Mouse (Mus musculus): ENCODE results near the gene Thap8. TPM values are rescaled to one million over a fixed set of nuclear protein-coding genes. Genes with fewer than 3 reads are reported as not detected.

Thap8 gene
- polyA plus RNA-seq, 1 experiment from 2014 or later = 0.57 TPM

DNA sequence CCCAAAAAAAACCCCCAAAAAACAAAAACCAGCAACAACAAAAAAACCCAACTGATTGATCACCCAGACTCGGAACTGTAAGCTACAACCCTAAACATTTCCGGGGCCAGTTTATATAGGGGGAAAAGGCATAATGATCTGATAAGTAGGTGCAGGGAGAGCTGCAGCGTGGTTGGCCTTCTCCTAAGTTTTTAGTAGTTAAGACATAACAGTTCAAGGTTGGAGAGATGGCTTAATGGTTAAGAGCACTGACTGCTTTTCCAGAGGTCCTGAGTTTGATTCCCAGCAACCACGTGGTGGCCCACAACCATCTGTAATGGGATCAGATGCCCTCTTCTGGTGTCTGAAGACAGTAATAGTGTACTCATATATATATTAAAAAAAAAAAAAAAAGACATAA, 1.6 kb downstream of the Thap8 start:
- Histone ChIP-seq H3K9me3 (ENCODE audit: low read length) (no peaks in the 10 kb centered on the region), H3K27ac (ENCODE audit: low read length) (0 out of 2 replicates have a peak overlapping the region, but pooled peaks have one; percentile 99), H3K4me1 (ENCODE audit: insufficient read depth, low read length) (peaks cover 12% of the 10 kb centered on the region), H3K9ac (replicated peaks; ENCODE audit: low read length) (no peak overlapping the region), H3K4me3 (ENCODE audit: low read length) (peak overlapping the region; percentile 74; the same call in 1 of the 2 replicates), H3K4me2 (replicated peaks; ENCODE audit: low read depth, low read length) (peak overlapping the region; percentile 93; the same call in 1 of the 2 replicates), H3K27me3 (ENCODE audit: insufficient read depth, low read length) (no peaks in the 10 kb centered on the region), H3K36me3 (ENCODE audit: insufficient read depth, low read length) (no peaks in the 10 kb centered on the region)
- ATAC-seq (ENCODE audit: low FRiP score, low TSS enrichment) = no peak
- WGBS = 72% methylated on average over 4 of the region's 4 CpGs

DNA sequence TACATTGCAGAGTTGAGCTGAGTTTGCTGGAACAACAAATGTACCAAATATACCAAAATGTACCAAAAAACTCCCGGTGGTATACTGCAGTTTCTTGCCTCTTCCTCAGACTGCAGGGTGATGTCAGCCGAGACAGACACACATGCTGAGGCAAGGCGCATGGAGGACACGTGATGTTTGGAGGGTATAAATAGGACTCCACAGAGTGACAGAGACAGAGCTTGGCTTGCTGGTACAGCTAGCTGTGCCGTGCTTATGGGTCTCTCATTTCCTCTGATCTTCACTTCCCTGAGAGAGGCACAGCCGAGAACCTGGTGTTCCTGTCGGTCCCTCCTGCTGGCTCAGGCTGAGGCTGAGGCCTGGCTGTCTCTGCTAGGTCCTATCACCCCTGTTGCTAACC, 2.8 kb downstream of the Thap8 start:
- Histone ChIP-seq H3K4me2 (replicated peaks; ENCODE audit: low read depth, low read length) (no peak overlapping the region), H3K4me3 (ENCODE audit: low read length) (no peak overlapping the region), H3K27me3 (ENCODE audit: insufficient read depth, low read length) (no peaks in the 10 kb centered on the region), H3K4me1 (ENCODE audit: insufficient read depth, low read length) (peaks cover 12% of the 10 kb centered on the region), H3K9ac (replicated peaks; ENCODE audit: low read length) (no peak overlapping the region), H3K36me3 (ENCODE audit: insufficient read depth, low read length) (no peaks in the 10 kb centered on the region), H3K27ac (ENCODE audit: low read length) (no peak overlapping the region), H3K9me3 (ENCODE audit: low read length) (no peaks in the 10 kb centered on the region)
- 83% methylated on average over 7 of the region's 7 CpGs for WGBS
- ATAC-seq (ENCODE audit: low FRiP score, low TSS enrichment) = no peak

DNA sequence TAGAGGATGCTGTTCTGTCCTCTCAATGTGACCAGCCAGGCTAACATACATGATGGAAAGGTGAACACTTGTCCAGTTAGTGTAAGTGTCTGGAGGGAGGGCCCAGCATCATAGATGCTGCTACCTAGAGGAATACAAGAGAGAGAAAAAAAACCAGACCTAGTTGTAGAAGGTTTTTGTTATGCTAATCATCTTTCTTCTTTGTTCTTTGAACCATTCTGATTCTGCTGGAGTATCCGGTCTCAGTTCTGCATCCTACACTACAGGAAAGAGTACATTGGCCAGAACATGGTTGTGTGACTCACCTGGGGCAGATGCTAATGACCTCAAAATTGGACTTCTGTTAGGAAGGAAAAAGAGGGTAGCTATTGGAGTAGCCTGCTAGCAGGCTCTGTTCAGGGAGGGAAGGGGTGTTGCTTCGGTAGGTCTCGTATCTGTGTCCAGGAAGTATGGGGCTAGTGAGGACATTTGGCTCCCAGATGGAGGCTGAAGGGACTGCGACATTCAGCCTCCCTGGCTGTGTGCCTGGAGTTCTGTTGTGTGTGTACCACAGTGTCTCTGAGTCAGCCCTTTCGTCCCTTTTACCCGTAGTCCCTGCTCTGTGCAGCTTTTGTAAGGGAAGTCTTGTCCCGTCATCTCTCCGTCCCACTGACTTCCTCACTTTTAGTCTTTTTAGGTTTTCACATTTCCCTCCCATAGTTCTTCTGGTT, 7.0 kb downstream of the Thap8 start:
- H3K27me3 ChIP-seq (ENCODE audit: insufficient read depth, low read length) = no peaks in the 10 kb centered on the region
- ATAC-seq (ENCODE audit: low FRiP score, low TSS enrichment) = no peak
- H3K4me3 ChIP-seq (ENCODE audit: low read length) = no peak overlapping the region
- no peaks in the 10 kb centered on the region for H3K36me3 ChIP-seq (ENCODE audit: insufficient read depth, low read length)
- no peak overlapping the region for H3K27ac ChIP-seq (ENCODE audit: low read length)
- H3K9me3 ChIP-seq (ENCODE audit: low read length) = no peaks in the 10 kb centered on the region
- no peak overlapping the region for H3K9ac ChIP-seq (replicated peaks; ENCODE audit: low read length)
- 61% methylated on average over 8 of the region's 8 CpGs for WGBS
- no peak overlapping the region for H3K4me2 ChIP-seq (replicated peaks; ENCODE audit: low read depth, low read length)
- peaks cover 7% of the 10 kb centered on the region for H3K4me1 ChIP-seq (ENCODE audit: insufficient read depth, low read length)

DNA sequence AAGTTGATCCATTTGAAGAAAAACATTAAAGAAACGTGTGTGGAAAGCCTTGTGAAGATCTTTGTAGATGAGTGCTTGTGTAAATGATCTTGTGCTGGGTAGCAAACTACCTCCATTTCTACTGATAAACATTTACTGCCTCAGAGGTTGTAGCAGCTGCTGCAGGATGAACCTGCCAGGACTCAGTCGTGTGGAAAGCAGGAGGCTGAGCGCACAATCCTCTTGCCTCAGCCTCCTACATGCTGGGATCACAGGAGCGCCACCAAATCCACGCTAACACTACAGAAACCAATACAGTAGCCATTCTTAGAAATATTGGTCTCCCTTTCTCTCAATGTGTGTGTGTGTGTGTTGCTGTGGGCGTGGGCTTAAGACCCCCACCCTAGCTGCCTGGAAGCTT, 8.2 kb downstream of the Thap8 start:
- no peak for ATAC-seq (ENCODE audit: low FRiP score, low TSS enrichment)
- no peaks in the 10 kb centered on the region for H3K9me3 ChIP-seq (ENCODE audit: low read length)

DNA sequence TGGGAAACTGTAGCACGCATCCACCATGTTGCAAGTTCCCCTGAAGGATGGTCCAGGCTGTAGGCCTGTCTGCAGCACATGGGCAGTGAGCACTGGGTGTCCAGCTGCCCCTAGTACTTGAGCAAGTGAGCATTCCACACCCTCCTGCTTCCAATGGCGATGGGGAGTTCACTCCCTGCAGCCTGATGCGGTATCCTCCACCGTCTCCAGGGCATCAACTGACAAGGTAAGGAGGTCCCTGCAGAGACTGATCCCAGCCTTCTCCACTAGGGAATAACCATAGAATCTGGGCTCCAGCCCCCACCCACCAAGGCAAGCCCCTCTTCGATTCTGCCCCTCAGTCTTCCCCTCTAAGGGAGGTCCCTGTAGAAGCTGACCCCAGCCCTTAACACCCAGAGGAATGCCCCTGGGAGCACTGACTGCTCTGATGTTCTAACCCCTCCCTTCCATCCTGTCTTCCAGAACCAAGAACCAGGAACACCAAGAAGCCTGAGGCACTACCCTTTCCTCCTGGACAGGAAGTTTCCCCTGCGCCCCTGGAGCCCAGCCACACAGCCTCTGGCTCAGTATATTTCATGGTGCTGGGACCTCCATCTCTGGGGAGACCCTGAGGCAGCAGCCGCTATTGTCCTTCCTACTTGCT, 9.3 kb downstream of the Thap8 start:
- ATAC-seq (ENCODE audit: low FRiP score, low TSS enrichment) = peak; percentile 10; the same call in 1 of the 2 replicates
- Histone ChIP-seq H3K9ac (replicated peaks; ENCODE audit: low read length) (no peak overlapping the region), H3K9me3 (ENCODE audit: low read length) (no peaks in the 10 kb centered on the region), H3K4me2 (replicated peaks; ENCODE audit: low read depth, low read length) (no peak overlapping the region), H3K27me3 (ENCODE audit: insufficient read depth, low read length) (no peaks in the 10 kb centered on the region), H3K4me3 (ENCODE audit: low read length) (no peak overlapping the region), H3K27ac (ENCODE audit: low read length) (no peak overlapping the region), H3K36me3 (ENCODE audit: insufficient read depth, low read length) (no peaks in the 10 kb centered on the region), H3K4me1 (ENCODE audit: insufficient read depth, low read length) (peaks cover 7% of the 10 kb centered on the region)
- WGBS = 68% methylated on average over 7 of the region's 7 CpGs

More for the DNA sequence above, 8.2 kb downstream of the Thap8 start:
- H3K27me3 ChIP-seq (ENCODE audit: insufficient read depth, low read length) = no peaks in the 10 kb centered on the region
- H3K9ac ChIP-seq (replicated peaks; ENCODE audit: low read length) = no peak overlapping the region
- 64% methylated on average over 6 of the region's 6 CpGs for WGBS
- H3K27ac ChIP-seq (ENCODE audit: low read length) = no peak overlapping the region
- no peak overlapping the region for H3K4me2 ChIP-seq (replicated peaks; ENCODE audit: low read depth, low read length)
- no peak overlapping the region for H3K4me3 ChIP-seq (ENCODE audit: low read length)
- H3K4me1 ChIP-seq (ENCODE audit: insufficient read depth, low read length) = peaks cover 7% of the 10 kb centered on the region
- no peaks in the 10 kb centered on the region for H3K36me3 ChIP-seq (ENCODE audit: insufficient read depth, low read length)

DNA sequence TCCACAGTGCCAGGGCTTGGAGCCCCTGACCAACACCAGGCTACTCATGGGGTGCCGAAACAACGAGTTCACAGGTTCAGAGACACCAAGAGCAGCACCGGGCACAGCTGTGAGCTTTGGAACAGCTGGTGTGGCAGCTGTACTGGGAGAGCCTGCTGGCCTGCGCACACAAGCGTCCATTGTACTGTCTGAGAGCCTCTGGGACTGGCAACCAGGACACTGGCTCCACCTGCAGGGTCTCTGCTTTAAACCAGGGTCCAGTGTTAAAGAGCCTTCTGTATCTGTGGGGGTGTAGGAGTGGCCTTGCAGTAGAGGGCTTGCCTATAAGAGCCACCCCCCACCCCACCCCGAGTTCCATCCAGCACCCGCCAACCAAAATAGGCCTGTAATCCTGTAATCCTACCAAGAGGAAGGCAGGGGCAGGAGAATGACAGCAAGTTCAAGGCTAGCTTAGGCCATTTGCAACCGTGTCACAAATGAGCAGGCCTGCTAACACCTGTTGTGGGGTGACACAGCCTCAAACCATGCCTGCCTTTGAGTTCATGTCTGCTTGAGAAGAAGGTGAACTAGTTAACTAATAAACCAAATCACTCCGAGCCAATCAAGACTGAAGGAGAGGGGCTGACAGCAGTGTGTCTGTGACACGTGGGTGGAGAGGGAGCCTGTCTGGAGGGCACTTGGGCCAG, 10.0 kb downstream of the Thap8 start:
- peaks cover 7% of the 10 kb centered on the region for H3K4me1 ChIP-seq (ENCODE audit: insufficient read depth, low read length)
- ATAC-seq (ENCODE audit: low FRiP score, low TSS enrichment) = peak; percentile 47; the same call in 1 of the 2 replicates
- H3K36me3 ChIP-seq (ENCODE audit: insufficient read depth, low read length) = no peaks in the 10 kb centered on the region
- 55% methylated on average over 10 of the region's 10 CpGs for WGBS
- no peak overlapping the region for H3K4me2 ChIP-seq (replicated peaks; ENCODE audit: low read depth, low read length)
- no peak overlapping the region for H3K27ac ChIP-seq (ENCODE audit: low read length)
- H3K27me3 ChIP-seq (ENCODE audit: insufficient read depth, low read length) = no peaks in the 10 kb centered on the region
- no peak overlapping the region for H3K4me3 ChIP-seq (ENCODE audit: low read length)
- no peaks in the 10 kb centered on the region for H3K9me3 ChIP-seq (ENCODE audit: low read length)
- H3K9ac ChIP-seq (replicated peaks; ENCODE audit: low read length) = no peak overlapping the region

DNA sequence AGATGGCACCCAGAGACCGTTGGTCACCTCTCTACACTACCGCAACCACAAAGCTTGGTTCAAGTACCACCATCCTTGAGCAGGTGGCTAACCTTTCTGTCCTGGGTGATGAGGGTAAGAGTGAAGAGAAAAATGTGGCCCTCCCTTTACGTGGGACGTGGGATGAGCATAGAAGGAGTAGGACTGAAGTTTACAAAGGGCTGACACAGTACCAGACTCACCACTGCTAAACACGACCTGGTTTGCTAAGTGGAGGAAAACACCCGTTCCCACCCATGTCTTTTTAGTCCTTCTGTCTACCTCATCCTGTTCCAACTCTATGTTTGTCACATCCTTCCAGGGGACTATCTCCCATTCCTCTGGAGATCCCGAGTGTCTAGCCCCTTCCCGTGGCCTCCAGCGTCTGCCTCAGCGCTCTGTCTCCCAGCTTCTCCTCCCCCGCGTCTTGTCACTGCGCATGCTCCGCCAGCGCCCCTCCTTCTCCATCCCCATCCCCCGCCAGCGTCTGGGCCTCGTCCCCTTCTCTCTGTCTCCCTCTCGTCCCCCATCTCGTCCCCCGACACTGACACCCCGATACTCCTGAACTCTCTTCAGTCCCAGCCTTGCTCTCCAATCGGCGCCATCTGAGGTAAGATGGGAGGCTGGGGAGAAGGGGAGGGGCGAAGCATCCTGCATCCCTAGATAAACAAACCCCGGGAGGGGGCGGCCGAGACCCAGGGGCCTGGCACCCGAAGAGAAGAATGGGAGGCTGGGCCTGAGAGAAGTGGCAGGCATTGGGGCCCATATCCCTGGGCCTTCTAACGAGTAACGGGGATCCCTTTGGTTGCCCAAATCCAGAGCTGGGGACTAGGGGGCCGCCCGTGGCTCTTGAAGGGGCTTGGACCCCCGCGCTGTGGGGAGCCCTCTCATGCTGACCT, 11.6 kb downstream of the Thap8 start, which contains the start of gene Clip3:
TSS of gene Clip3 (plus strand) at position 514 of the 917 bp plus-strand sequence.
- no peaks in the 10 kb centered on the region for H3K9me3 ChIP-seq (ENCODE audit: low read length)
- H3K27ac ChIP-seq (ENCODE audit: low read length) = peak within 1 kb of the TSS; percentile 27; the same call in 1 of the 2 replicates
- peak within 1 kb of the TSS; percentile 74 for H3K4me3 ChIP-seq (ENCODE audit: low read length)
- ATAC-seq (ENCODE audit: low FRiP score, low TSS enrichment) = peak; percentile 82
- peak within 1 kb of the TSS; percentile 83 for H3K9ac ChIP-seq (replicated peaks; ENCODE audit: low read length)
- H3K36me3 ChIP-seq (ENCODE audit: insufficient read depth, low read length) = peaks cover 3% of the 10 kb centered on the region; the same call in 1 of the 2 replicates
- H3K27me3 ChIP-seq (ENCODE audit: insufficient read depth, low read length) = no peaks in the 10 kb centered on the region
- 7% methylated on average over 34 of the region's 35 CpGs for WGBS
- H3K4me2 ChIP-seq (replicated peaks; ENCODE audit: low read depth, low read length) = peak within 1 kb of the TSS; percentile 58
- H3K4me1 ChIP-seq (ENCODE audit: insufficient read depth, low read length) = peaks cover 7% of the 10 kb centered on the region

DNA sequence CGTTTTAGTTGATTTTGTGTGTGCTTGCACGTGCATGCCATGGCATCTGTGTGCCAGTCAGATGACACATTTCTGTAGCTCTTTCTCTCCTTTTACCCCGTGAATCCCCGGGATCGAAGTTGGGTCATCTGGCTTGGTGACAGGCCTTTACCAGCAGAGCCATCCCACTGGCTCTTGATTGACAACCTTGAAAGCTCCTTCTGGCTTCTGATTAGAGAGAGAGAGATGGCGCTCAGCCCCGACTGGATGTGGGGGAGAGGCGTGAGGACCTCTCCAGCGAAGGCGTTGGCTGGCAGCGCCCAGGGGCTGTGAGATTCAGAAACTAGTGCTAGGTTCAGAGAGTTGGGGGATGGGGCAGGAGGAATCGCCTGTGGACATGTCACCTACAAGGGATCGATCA, 13.9 kb downstream of the Thap8 start:
- ATAC-seq (ENCODE audit: low FRiP score, low TSS enrichment) = no peak
- H3K4me1 ChIP-seq (ENCODE audit: insufficient read depth, low read length) = peaks cover 7% of the 10 kb centered on the region
- peaks cover 12% of the 10 kb centered on the region for H3K36me3 ChIP-seq (ENCODE audit: insufficient read depth, low read length)
- no peaks in the 10 kb centered on the region for H3K27me3 ChIP-seq (ENCODE audit: insufficient read depth, low read length)
- no peak overlapping the region for H3K4me3 ChIP-seq (ENCODE audit: low read length)
- H3K9ac ChIP-seq (replicated peaks; ENCODE audit: low read length) = no peak overlapping the region
- 85% methylated on average over 13 of the region's 13 CpGs for whole genome bisulfite sequencing
- H3K9me3 ChIP-seq (ENCODE audit: low read length) = no peaks in the 10 kb centered on the region
- H3K27ac ChIP-seq (ENCODE audit: low read length) = no peak overlapping the region
- H3K4me2 ChIP-seq (replicated peaks; ENCODE audit: low read depth, low read length) = no peak overlapping the region

DNA sequence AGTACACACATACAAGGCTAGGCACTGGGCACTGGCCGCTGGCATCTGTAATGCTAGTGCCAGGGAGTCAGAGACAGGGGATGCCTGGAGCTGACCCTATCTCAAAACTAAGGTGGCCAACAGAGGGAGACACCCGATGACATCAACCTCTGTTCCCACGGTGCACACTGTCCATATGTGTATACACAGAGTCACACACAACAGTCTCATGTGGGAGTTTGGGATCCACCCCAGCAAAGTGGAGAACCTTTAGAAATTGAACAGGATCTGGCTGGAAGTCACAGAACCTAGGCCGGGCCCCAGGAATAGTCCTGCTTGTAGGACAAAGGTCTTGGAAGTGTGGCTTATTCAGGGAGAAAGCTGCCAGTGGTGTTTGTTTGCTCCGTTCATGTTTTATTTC, 14.4 kb downstream of the Thap8 start:
- 86% methylated on average over 5 of the region's 5 CpGs for whole genome bisulfite sequencing

More for the DNA sequence above, 14.4 kb downstream of the Thap8 start:
- Histone ChIP-seq H3K36me3 (ENCODE audit: insufficient read depth, low read length) (peaks cover 17% of the 10 kb centered on the region), H3K27me3 (ENCODE audit: insufficient read depth, low read length) (no peaks in the 10 kb centered on the region), H3K27ac (ENCODE audit: low read length) (no peak overlapping the region), H3K4me1 (ENCODE audit: insufficient read depth, low read length) (peaks cover 7% of the 10 kb centered on the region), H3K9ac (replicated peaks; ENCODE audit: low read length) (no peak overlapping the region), H3K4me2 (replicated peaks; ENCODE audit: low read depth, low read length) (no peak overlapping the region), H3K4me3 (ENCODE audit: low read length) (no peak overlapping the region), H3K9me3 (ENCODE audit: low read length) (no peaks in the 10 kb centered on the region)
- no peak for ATAC-seq (ENCODE audit: low FRiP score, low TSS enrichment)

Data from kidney, embryonic 16.5 days (tissue).